Mouse (Mus musculus) bone marrow, adult 2 months (tissue): ENCODE measurements around the gene Clip2.

Experiments
- CTCF ChIP-seq: fragments of 200-500 bp; IDR thresholded peaks from 2 replicates; pipeline ENCODE4 v1.5.1; 2011; ENCODE audit warnings: low read length, control low read depth; ENCODE audit not compliant: control insufficient read depth, insufficient read depth
- POLR2A ChIP-seq: fragments of 200-500 bp; IDR thresholded peaks from 2 replicates; pipeline ENCODE4 v1.6.1; 2011; ENCODE audit warnings: low read depth, mild to moderate bottlenecking, control low read depth, low read length, borderline replicate concordance; ENCODE audit not compliant: control insufficient read depth

GRCm38 (mm10) chr5:134520120-134520519 is 32.1 kb downstream of the Clip2 start:
- TF ChIP-seq CTCF = no peak
- no peak for TF ChIP-seq POLR2A
